Mouse (Mus musculus): ENCODE data around the gene Cdr2.
A peak's percentile ranks its signal among the peaks of the same experiment; 100 is the strongest.

- TF ChIP-seq CTCF (IDR thresholded peaks at IDR 0.05) (peak; percentile 36), EP300 (IDR thresholded peaks at IDR 0.05) (no peak)
Observed at GRCm38 (mm10) chr7:120960601-120961000, 21.5 kb downstream of the Cdr2 start.

Measured in lung, postnatal 0 days (tissue).